Mouse (Mus musculus): Measurements from ENCODE around the gene Hoxb4.

- TF ChIP-seq CTCF (IDR thresholded peaks at IDR 0.05; ENCODE audit: low read depth, low read length) (no peak), POLR2A (IDR thresholded peaks at IDR 0.05; ENCODE audit: borderline replicate concordance, low read depth, low read length) (no peak)
Measured at GRCm38 (mm10) chr11:96320688-96321087, 2.6 kb downstream of the Hoxb4 start.

All from bone marrow macrophage, adult 2 months (primary cell).